Mouse (Mus musculus) embryonic facial prominence, embryonic 13.5 days (tissue): Measurements from ENCODE around the gene Dpysl4. TPM values are rescaled to one million over a fixed set of nuclear protein-coding genes. Genes with fewer than 3 reads are reported as not detected.
A peak's percentile ranks its signal among the peaks of the same experiment; 100 is the strongest.

Experiments
- ATAC-seq: fragments of 200-750 bp; cut with Nextera tagmentation; 2 replicates; pipeline ENCODE4 v1.8.0; 2017; ENCODE audit warnings: low read depth; ENCODE audit not compliant: insufficient number of reproducible peaks, insufficient read depth, low FRiP score, low TSS enrichment
- H3K27ac ChIP-seq: fragments of 300-500 bp; sonication (generic); 2 replicates; pipeline ENCODE4 v1.5.1; 2015; ENCODE audit warnings: moderate library complexity, mild to moderate bottlenecking, inconsistent platforms
- H3K27me3 ChIP-seq: fragments of 300-500 bp; sonication (generic); 2 replicates; pipeline ENCODE4 v1.6.1; 2015; ENCODE audit warnings: mild to moderate bottlenecking, inconsistent platforms
- H3K36me3 ChIP-seq: fragments of 300-500 bp; sonication (generic); 2 replicates; pipeline ENCODE4 v1.6.1; 2015; ENCODE audit warnings: mild to moderate bottlenecking, inconsistent platforms
- H3K4me1 ChIP-seq: fragments of 300-500 bp; sonication (generic); 2 replicates; pipeline ENCODE4 v1.6.1; 2015; ENCODE audit warnings: inconsistent platforms
- H3K4me2 ChIP-seq: fragments of 300-500 bp; sonication (generic); 2 replicates; pipeline ENCODE4 v1.6.1; 2015; ENCODE audit warnings: moderate library complexity, mild to moderate bottlenecking, inconsistent platforms
- H3K4me3 ChIP-seq: fragments of 300-500 bp; sonication (generic); 2 replicates; pipeline ENCODE4 v1.5.1; 2015; ENCODE audit warnings: mild to moderate bottlenecking, inconsistent platforms
- H3K9ac ChIP-seq: fragments of 300-500 bp; sonication (generic); 2 replicates; pipeline ENCODE4 v1.6.1; 2015; ENCODE audit warnings: mild to moderate bottlenecking, inconsistent platforms
- H3K9me3 ChIP-seq: fragments of 300-500 bp; sonication (generic); 2 replicates; pipeline ENCODE4 v1.6.1; 2016; ENCODE audit warnings: inconsistent platforms
- WGBS: fragments of 180-500 bp; shearing (Covaris S2); methylation state at CpG from one replicate; pipeline ENCODE4 v1.1.7; 2015; ENCODE audit warnings: mixed read lengths; 5-methylcytosine and 5-hydroxymethylcytosine counted together
- polyA plus RNA-seq: library from polyadenylated mRNA; unstranded; fragments of >200 nt; fragmentation: Nextera tagmentation; extraction: Ambion mirVana; gene quantifications from 2 replicates; pipeline ENCODE4 v1.2.1, GENCODE M21; 2015

Dpysl4 gene
- polyA plus RNA-seq, 1 experiment from 2014 or later = 27.9 TPM

- Histone ChIP-seq H3K4me3 (peak overlapping the region; percentile 70), H3K4me1 (peaks cover 24% of the 10 kb centered on the region), H3K27ac (no peak overlapping the region), H3K36me3 (peaks cover 12% of the 10 kb centered on the region), H3K9ac (peak overlapping the region; percentile 83), H3K9me3 (no peaks in the 10 kb centered on the region), H3K4me2 (peak overlapping the region; percentile 83), H3K27me3 (peaks cover 41% of the 10 kb centered on the region)
- WGBS = 2% methylated on average over 61 of the region's 61 CpGs
- ATAC-seq = peak; percentile 35; the same call in 1 of the 2 replicates
Measured at GRCm38 (mm10) chr7:139086195-139087158, 676 bp downstream of the Dpysl4 start.

GRCm38 (mm10) chr7:139087801-139088200 is 2.0 kb downstream of the Dpysl4 start:
- Histone ChIP-seq H3K9me3 (no peaks in the 10 kb centered on the region), H3K4me2 (0 out of 2 replicates have a peak overlapping the region, but pooled peaks have one; percentile 83), H3K4me1 (peaks cover 24% of the 10 kb centered on the region), H3K4me3 (no peak overlapping the region), H3K9ac (no peak overlapping the region), H3K27me3 (peaks cover 41% of the 10 kb centered on the region), H3K36me3 (peaks cover 25% of the 10 kb centered on the region), H3K27ac (no peak overlapping the region)
- whole genome bisulfite sequencing = 59% methylated on average over 2 of the region's 2 CpGs
- ATAC-seq = no peak

GRCm38 (mm10) chr7:139089892-139090874 is 4.4 kb downstream of the Dpysl4 start:
- WGBS = 86% methylated on average over 12 of the region's 12 CpGs
- H3K9me3 ChIP-seq = no peaks in the 10 kb centered on the region
- no peak for ATAC-seq
- H3K36me3 ChIP-seq = peaks cover 34% of the 10 kb centered on the region
- peaks cover 31% of the 10 kb centered on the region for H3K27me3 ChIP-seq
- peaks cover 24% of the 10 kb centered on the region for H3K4me1 ChIP-seq
- H3K4me2 ChIP-seq = no peak overlapping the region
- no peak overlapping the region for H3K9ac ChIP-seq
- H3K4me3 ChIP-seq = no peak overlapping the region
- H3K27ac ChIP-seq = no peak overlapping the region

- no peak for ATAC-seq
- Histone ChIP-seq H3K9me3 (no peaks in the 10 kb centered on the region), H3K27me3 (peaks cover 18% of the 10 kb centered on the region), H3K27ac (no peak overlapping the region), H3K4me2 (no peak overlapping the region), H3K4me1 (peaks cover 17% of the 10 kb centered on the region), H3K9ac (no peak overlapping the region), H3K4me3 (no peak overlapping the region), H3K36me3 (peaks cover 34% of the 10 kb centered on the region)
- WGBS = 88% methylated on average over 9 of the region's 9 CpGs
Measured at GRCm38 (mm10) chr7:139091681-139092080, 5.9 kb downstream of the Dpysl4 start.

GRCm38 (mm10) chr7:139092676-139093075 is 6.9 kb downstream of the Dpysl4 start:
- Histone ChIP-seq H3K36me3 (peaks cover 34% of the 10 kb centered on the region), H3K4me2 (no peak overlapping the region), H3K4me1 (peaks cover 7% of the 10 kb centered on the region), H3K9ac (no peak overlapping the region), H3K9me3 (no peaks in the 10 kb centered on the region), H3K27me3 (peaks cover 8% of the 10 kb centered on the region), H3K4me3 (no peak overlapping the region), H3K27ac (no peak overlapping the region)
- ATAC-seq = no peak
- WGBS = 92% methylated on average over 5 of the region's 5 CpGs

GRCm38 (mm10) chr7:139093124-139093523 is 7.3 kb downstream of the Dpysl4 start:
- peaks cover 2% of the 10 kb centered on the region; the same call in 1 of the 2 replicates for H3K4me1 ChIP-seq
- WGBS = 82% methylated on average over 5 of the region's 5 CpGs
- peaks cover 3% of the 10 kb centered on the region; the same call in 1 of the 2 replicates for H3K27me3 ChIP-seq
- no peak overlapping the region for H3K9ac ChIP-seq
- H3K4me2 ChIP-seq = no peak overlapping the region
- no peak overlapping the region for H3K27ac ChIP-seq
- H3K4me3 ChIP-seq = no peak overlapping the region
- ATAC-seq = no peak
- H3K36me3 ChIP-seq = peaks cover 34% of the 10 kb centered on the region
- no peaks in the 10 kb centered on the region for H3K9me3 ChIP-seq

DNA sequence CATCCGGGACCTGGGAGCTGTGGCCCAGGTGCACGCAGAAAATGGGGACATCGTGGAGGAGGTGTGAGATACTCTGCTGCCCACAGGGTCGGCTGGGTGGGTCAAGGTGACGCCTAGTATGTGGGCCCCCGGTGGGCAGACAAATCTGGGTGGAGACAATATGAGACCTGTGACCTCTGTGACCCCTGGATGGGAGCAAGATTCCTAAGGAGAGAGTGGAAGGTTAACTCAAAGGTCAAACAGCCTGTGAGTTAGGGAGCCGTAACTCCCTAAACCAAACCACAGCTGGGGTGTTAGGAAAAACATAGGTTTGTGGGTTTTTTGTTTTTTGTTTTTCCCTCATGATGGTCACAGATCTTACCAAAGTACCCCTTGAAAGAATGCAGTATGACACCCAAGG is 8.0 kb downstream of the Dpysl4 start:
- H3K4me2 ChIP-seq = no peak overlapping the region
- no peaks in the 10 kb centered on the region for H3K4me1 ChIP-seq
- H3K27me3 ChIP-seq = no peaks in the 10 kb centered on the region
- no peak for ATAC-seq
- H3K4me3 ChIP-seq = no peak overlapping the region
- no peaks in the 10 kb centered on the region for H3K9me3 ChIP-seq
- peaks cover 34% of the 10 kb centered on the region for H3K36me3 ChIP-seq
- no peak overlapping the region for H3K9ac ChIP-seq
- WGBS = 82% methylated on average over 7 of the region's 7 CpGs
- no peak overlapping the region for H3K27ac ChIP-seq

DNA sequence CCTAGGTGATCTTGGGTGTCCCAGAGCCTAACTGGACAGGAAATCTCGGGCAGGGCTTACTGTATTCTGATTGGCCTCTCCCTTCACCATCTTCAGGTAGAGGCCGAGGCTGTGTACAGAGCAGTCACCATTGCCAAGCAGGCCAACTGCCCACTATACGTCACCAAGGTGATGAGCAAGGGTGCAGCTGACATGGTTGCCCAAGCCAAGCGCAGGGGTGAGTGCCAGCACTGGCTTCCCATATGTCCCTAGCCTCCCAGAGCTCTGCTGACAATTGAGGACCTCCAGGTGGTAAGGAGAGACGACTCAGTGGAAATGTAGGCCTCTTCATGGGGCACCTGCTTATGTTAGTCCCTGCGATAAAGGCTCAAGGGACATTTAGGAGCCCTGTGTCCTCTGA is 9.0 kb downstream of the Dpysl4 start:
- 81% methylated on average over 6 of the region's 6 CpGs for WGBS

DNA sequence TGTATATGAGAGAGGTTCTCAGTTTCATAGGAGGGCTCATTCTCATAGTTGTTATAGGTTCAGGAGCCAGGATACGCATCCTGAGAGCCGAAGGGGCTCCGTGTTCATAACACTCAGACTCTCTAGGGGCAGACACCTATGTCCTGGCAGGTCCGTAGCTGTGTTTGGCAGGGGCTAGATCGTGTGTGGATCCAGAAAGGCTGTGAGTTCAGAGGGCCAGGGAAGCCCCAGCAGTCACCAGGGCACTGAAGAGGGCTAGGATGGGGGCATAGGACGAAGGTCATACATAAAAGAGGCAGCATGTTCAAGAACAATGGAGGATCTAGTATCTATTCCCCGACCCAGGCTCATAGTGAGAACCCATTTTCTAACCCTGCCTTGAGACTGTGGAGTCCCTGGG is 9.5 kb downstream of the Dpysl4 start:
- Histone ChIP-seq H3K27me3 (no peaks in the 10 kb centered on the region), H3K9ac (no peak overlapping the region), H3K4me3 (no peak overlapping the region), H3K4me2 (no peak overlapping the region), H3K36me3 (peaks cover 34% of the 10 kb centered on the region), H3K9me3 (no peaks in the 10 kb centered on the region), H3K27ac (no peak overlapping the region), H3K4me1 (no peaks in the 10 kb centered on the region)
- WGBS = 83% methylated on average over 7 of the region's 7 CpGs
- ATAC-seq = no peak

More for the DNA sequence above, 9.0 kb downstream of the Dpysl4 start:
- Histone ChIP-seq H3K4me3 (no peak overlapping the region), H3K27ac (no peak overlapping the region), H3K9me3 (no peaks in the 10 kb centered on the region), H3K4me2 (no peak overlapping the region), H3K4me1 (no peaks in the 10 kb centered on the region), H3K36me3 (peaks cover 34% of the 10 kb centered on the region), H3K27me3 (no peaks in the 10 kb centered on the region), H3K9ac (no peak overlapping the region)
- ATAC-seq = no peak

DNA sequence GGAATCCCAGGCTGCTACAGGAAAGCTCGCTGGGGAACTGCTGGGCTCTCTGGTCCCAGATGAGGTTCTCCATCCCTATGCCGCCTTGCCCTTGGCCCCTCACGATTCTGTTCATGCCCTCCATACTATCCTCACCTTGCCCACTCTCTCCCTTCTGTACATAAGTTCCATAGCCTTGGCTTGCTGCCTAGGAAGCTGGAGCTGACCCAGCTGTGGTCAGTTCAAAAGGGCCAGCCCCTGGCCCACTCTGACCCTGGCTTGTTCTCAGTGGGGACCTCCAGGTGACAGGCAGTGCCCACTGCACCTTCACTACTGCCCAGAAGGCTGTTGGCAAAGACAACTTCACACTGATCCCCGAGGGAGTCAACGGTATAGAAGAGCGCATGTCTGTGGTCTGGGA is 10.6 kb downstream of the Dpysl4 start:
- 86% methylated on average over 6 of the region's 6 CpGs for WGBS
- Histone ChIP-seq H3K27ac (no peak overlapping the region), H3K9ac (no peak overlapping the region), H3K4me2 (no peak overlapping the region), H3K9me3 (no peaks in the 10 kb centered on the region), H3K36me3 (peaks cover 23% of the 10 kb centered on the region), H3K4me3 (no peak overlapping the region), H3K27me3 (no peaks in the 10 kb centered on the region), H3K4me1 (no peaks in the 10 kb centered on the region)
- no peak for ATAC-seq

- Histone ChIP-seq H3K9me3 (no peaks in the 10 kb centered on the region), H3K27ac (no peak overlapping the region), H3K4me1 (no peaks in the 10 kb centered on the region), H3K4me2 (no peak overlapping the region), H3K4me3 (no peak overlapping the region), H3K36me3 (no peaks in the 10 kb centered on the region), H3K9ac (no peak overlapping the region), H3K27me3 (no peaks in the 10 kb centered on the region)
- WGBS = 73% methylated on average over 12 of the region's 12 CpGs
- no peak for ATAC-seq
Measured at GRCm38 (mm10) chr7:139100531-139101095, 14.8 kb downstream of the Dpysl4 start.
